Mouse (Mus musculus) adrenal gland, postnatal 4 days (tissue): Measurements from ENCODE around the gene Ppih. TPM values are rescaled to one million over a fixed set of nuclear protein-coding genes. Genes with fewer than 3 reads are reported as not detected.

Source experiments
- DNase-seq, 2 experiments: peaks; one replicate each; pipeline ENCODE4 v3.0.0; 2021 to 2022; ENCODE audit warnings: low spot score in 2 of 2, mixed read lengths in 2 of 2
- long read RNA-seq, 2 experiments: library from polyadenylated mRNA; stranded (forward); transcript quantifications; one replicate each; pipeline ENCODE4 v2.0.0; 2021
- total RNA-seq, 2 experiments: library from RNA; stranded (reverse); gene quantifications; 2 replicates each; pipeline ENCODE4 v1.2.3; 2021

Gene Ppih
- total RNA-seq = 10 to 100 TPM; 32.9 to 33.4 TPM
- long read RNA-seq, experiment 1, transcript Ppih-203 (10 exons, 800 nt) = minor isoform, 7 of 36 reads
- long read RNA-seq, experiment 1, transcript Ppih-205 (10 exons, 1,288 nt) = major isoform, 10 of 36 reads
- long read RNA-seq, experiment 1, partial matches to known transcripts = 11 of 36 reads
- long read RNA-seq, experiment 1, other reads (novel, unspliced or antisense) = 4 of 36 reads
- long read RNA-seq, experiment 2, transcript Ppih-205 (10 exons, 1,288 nt) = minor isoform, 8 of 26 reads
- long read RNA-seq, experiment 2, transcript Ppih-203 (10 exons, 800 nt) = major isoform, 9 of 26 reads
- long read RNA-seq, experiment 2, partial matches to known transcripts = 3 of 26 reads
- long read RNA-seq, experiment 2, other reads (novel, unspliced or antisense) = 3 of 26 reads

DNA sequence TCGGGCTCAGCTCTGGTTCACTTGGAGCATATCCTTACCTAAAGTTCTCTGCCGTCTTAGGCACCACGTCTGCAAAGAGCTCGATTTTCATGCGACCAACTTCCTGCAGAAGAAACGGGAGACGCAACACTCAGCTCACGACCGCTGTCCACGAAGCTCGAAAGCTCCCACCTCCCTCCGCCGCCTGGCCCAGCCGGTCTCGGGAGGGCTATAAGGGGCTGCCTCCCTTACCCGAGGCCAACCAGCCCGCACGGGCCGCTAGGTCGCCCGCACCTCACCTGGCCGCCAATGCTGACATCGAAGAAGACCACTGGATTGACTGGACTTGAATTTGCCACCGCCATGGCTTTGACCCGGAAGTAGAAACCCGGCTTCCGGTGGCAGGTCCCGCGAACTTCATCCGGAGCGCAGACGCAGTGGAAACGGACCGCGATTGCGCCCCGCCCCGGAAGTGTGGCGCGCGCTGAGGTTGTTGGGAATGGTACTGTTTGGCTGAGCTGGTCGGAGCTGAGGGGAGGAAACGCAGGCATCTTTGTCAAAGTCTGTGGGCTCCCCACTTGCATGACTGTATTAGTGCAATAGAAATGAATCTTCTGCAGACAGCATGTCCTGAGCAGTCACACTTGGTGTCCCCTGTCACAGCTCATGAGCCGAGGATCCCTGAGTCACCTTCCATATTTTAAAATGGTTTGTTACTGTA, at the start of gene Ppih:
Gene Ppih, minus strand, starts transcription at position 416 of the 700 bp plus-strand sequence.
- DNase-seq = peak; percentile 91 to 92

DNA sequence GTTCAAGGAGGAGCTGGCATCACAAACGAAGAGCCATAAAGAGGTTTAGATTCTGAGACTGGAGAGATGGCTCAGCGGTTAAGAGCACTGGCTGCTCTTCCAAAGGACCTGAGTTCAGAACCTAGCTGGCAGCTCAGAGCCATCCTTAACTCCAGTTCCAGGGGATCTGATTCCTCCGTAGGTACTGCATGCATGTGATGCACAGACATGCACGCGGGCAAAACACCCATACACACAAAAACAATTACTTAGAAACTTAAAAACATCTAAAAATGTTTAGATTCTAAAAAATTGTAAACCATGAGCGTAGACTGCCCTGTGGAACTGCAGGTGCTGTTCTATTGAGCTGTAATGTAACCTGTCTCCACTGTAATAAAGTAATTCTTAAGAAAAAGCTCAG, 49.1 kb upstream of the Ppih start:
- DNase-seq = no peak

DNA sequence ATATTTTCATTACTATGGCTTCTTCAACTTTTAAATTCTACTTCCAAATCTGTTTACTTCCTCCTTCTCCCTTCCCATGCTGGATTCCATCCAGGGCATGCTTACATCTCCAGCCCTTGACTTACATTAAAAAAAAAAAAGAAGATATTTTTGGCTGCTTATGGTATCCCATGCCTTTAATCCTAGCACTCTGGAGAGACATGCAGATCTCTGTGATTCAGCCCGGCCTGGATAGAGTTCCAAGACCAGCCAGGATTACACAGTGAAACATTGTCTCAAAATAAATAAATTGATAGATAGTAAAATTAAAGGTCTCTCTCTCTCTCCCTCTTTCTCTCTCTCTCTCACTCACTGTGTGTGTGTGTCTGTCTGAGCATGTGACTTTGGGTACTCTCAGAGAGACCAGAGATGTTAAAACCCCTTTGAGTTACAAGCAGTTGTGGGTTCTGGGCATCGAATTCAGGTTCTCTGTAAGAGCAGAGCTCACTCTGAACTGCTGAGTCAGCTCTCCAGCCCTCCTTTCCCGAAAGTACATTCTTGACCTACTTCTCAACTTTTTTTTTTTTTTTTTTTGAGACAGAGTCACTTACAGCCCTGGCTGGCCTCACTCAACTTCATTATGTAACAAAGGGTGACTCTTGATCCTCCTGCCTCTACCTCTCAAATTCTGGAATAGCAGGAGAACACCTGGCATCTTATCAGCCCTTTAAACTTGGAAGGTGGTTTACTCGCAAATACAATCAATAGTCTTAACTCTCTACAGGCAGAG, 46.6 kb upstream of the Ppih start:
- no peak for DNase-seq

DNA sequence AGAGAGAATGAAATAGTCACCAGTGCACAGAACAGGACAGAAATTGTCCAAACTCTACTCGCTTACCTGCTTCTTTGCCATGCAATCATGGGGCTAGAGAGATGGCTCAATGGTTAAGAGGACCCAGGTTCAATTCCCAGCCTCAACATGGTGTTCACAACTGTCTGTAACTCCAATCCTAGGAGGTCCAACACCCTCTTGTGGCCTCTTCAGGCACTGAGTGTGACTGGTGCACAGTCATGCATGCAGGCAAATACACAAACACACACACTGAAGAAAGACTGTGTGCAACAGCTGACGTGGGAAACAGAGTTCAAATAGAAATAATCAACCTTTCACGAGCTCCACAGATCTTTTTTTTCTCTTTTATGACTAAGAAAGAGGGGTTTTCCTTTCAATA, 41.9 kb upstream of the Ppih start:
- no peak for DNase-seq

DNA sequence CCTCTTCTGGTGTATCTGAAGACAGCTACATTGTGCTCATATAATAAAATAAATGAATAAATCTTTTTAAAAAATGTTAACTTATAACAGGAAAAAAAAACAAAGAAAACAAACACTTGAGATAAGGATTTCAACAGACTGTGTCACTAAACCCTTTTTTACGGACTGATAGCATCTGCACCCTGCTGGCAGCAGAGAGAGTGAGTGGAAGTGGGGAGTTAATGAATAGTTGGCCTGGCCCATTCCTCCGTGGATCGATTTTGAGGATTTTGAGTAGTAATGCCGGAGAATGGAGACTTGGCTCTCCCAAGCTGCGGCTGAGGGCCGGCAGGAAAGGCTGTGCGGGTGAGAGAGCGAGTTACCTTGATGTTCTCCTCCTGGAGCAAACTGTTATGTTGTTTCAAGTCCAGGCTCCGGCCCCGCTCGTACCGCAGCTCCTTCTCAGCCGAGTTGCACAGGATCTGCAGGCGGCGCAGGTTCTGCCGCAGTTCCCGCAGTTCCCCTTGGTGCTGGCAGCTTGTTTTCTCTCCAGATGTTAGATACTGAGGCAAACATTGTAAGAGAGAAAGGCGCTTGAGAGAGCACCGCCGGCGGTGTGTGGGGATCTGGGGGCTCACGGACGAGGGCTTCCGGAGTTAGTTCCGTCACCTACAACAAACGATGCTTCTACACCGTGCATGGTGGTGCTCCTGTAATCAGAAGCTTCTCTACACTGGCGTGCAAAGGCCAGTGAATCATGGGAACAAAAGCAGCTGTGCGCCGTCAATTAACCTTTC, 39.0 kb upstream of the Ppih start:
- DNase-seq = no peak

DNA sequence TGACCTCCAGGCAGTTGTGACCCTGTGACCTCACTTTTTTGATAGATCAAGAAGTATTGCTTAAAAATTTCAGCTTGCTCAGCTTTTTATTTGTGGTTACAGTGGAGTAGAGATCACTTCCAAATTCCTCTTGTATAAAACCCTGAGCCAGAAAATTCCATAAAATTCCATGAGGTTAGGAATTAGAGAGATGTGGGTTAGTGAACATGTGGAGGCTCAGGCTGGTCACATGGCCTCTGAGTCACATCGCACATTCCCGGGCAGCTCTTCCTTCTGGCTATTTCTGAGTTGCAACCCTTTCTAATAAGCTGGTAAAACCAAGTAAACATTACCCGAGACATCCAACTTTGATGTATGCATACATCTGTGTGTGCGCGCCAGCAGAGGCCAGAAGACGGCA, 25.2 kb upstream of the Ppih start:
- DNase-seq = no peak

DNA sequence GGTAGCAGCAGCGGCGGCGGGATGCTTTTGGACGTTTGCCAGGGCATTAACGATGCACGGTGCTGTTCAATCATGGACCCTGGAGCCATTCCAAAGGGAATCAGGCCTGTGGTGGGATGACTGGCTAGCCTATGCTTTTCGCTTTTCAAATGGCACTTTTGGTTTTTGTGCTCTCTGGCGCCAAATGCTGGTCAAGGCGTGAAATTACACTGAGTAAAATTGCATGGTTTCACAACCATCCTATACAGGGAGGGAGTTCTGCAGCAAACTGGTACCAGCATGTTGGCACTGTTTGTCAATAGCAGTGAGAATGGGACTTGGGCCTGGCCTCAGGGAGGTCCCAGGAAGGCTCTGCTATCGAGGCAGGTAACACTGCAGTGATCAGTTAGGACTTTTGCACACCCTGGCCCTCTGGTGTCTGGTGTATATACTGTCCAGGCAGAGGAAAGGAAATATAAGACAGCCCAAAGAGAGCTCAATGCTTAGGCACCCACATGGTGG, 18.6 kb upstream of the Ppih start:
- peak in 1 of 2 experiments; percentile 30 for DNase-seq

DNA sequence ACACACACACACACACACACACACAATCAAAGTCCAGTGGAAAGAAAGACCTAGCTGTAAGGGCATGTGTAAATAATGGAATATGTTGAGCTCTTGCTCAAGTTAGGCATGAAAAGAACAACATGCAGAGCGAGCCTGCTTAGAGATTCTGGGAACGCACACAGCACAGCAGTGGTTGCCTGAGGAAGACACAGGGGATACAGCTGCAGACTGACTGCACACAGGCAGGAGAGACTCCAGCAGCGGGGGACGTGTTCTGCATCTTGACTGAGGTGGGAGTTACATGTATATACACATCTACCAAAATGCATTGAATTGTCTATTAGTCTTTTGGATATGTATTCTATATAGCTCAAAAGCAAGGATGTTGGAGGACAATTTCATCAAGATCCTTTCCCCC, 18.1 kb upstream of the Ppih start:
- no peak for DNase-seq

DNA sequence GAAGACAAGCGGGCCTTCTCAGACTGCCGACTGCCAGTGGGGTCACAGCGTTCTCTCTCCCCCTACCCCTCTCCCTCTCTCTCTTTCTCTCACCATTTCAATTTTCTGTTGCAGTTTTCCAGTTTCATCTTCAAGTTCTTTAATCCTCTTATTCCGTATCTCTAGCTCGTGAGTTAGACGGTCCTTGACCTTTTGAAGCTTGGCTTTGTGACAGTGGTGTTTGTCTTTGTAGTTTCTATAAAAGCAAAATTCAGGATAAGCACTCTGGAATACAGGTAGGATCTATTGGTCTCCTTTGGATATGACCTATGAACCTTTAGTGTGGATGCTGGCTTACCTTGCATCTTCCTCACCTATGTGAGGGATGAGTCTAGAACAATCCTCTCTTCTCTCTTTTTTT, 13.1 kb upstream of the Ppih start:
- DNase-seq = no peak

DNA sequence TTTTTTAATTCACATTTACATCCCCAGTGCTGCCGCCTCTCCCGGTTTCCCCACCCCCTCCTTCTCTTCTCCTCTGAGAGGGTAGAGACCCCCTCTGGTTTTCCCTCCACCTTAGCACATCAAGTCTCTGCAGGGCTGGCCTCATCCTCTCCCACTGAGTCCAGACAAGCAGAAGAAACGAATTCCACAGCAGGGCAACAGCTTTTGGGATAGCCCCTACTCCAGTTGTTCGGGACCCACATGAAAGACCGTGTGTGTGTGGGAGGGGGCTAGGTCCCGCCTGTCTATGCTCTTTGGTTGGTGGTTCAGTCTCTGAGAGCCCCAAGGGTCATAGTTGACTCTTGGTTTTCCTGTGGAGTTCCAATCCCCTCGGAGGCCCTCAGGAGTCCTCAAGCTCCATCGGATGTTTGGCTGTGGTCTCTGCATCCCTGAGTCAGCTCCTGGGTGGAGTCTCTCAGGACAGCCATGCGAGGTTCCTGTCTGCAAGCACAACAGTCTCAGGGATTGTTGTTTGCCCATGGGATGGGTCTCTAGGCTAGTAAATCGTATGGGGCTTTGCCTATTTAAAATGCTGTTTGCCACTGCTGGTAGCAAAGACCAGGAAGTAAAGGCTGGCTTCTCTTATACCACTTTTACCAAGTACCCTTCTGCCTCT, 677 bp upstream of the Ppih start:
- DNase-seq = no peak

DNA sequence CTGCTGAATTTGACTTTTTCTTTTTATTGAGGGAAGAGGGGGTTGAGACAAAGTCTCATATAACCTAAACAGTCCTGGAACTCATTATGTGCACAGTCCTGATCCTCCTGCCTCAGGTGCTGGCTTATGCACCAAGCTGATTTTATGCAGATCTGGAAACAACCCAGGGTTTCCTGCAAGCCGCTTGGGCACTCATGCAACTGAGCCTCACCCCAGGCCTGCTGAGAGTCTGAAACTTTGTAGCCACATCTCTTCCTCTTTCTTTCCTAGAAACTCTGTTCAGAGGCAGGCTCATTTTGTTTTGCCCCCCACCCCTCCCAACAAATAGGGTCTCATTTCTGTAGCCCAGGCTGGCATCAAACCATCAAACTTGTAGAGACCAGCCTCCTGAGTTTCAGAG, 6.6 kb downstream of the Ppih start:
- no peak for DNase-seq

DNA sequence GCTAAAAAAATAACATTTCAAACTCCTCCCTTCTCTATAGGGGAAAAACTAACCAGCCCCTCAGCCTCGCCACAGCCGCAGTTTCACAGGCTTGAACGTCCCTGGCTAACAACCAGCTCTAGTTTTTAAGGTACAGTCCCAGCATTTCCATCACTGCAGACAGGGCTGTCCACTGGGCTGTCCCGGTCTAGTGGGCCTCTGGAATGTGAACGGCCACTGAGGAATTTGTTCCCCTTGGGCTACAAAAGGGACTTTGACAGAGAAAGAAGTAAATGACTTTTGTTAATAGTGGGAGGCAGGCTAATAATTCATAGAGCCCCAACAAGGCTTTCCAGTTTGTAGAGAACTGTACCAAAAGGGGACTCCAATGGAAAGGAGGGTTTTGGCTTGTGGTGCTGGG, 14.9 kb downstream of the Ppih start:
- DNase-seq = no peak

DNA sequence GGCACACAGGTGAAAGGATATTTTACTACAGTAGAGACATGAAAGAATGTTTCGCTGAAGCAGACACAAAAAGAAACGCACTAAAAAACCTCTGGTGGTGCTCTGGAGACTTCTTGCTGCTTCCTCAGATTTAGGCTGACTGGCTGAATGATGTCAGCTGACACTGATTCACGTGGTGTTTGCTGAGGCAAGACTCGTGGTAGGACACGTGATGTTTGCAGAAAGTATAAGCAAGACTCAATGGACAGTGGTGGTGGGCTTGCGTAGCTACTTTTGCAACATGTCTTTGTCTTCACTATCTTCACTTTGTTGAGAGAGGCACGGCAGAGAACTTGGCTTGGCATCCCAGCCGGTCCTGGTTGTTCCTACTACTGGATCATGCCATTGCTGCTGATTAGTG, 17.1 kb downstream of the Ppih start:
- DNase-seq = no peak

DNA sequence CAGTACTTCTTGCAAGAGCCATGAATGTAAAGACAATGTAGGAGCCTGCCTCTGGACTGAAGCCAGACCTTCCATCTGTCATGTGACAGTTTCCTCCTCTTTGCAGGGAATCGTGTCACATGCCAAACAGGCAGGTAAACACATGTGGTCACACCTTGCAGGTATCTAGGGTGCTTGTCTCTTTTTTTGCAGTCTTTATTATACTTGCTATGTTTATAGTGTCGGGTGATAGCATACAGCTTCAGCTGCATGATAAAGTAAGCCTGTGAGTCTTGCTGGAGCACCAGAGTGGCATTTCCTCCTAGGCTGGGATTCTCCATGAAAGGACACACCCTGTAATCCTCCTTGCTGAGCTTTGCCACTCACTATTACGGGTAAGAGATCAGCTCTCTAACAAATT, 18.6 kb downstream of the Ppih start:
- DNase-seq = no peak

DNA sequence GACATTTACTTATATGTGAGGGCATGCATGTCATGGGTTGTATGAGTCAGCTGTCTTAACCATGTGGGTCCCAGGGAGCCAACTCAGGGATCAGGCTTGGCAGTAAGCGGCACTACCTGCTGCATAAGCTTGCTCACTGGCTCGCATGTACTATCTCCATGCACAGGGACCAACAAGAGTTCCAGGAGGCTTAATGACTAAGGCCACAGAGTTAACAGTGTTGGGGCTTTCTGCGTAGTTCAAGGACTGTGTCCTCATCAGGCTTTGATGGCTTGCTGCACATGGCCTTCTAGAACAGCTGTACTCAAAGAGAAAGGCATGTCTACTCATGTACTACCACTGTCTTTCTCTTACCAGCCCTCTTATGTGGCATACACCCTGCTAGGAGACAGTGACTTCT, 19.6 kb downstream of the Ppih start:
- no peak for DNase-seq

DNA sequence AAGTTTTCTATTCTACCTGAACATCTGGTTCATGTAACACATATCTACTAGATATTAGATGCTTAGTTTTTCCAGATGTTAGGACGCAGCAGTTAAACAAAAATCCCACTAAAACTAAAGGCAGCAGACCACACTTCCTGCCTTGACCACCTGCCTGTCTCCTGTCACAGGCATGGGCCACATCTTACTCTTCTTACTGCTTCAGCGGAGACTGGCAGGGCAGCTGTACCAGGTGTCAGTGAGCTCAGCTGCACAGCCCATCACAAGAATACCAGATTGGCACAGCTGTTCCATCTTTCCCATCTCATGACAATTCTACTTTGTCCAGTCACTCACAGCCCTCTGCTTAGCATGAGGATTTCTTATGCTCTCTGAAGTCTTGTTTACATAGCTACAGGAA, 23.0 kb downstream of the Ppih start:
- DNase-seq = no peak

DNA sequence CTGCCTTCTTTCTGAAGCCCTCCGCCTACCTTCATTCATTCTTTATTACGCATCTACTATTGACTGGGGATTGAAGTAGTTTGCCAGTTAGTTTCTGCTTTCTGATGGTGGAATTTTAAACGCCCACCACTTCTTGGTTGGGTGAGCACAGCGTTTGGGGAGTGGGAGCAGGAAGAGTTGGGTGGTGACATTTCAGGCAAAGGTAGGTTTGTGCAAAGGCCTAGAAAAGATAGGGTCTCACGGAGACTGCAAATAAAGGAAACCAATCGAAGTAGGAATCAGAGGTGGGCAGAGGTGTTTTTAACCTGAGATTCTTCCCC, 25.3 kb downstream of the Ppih start:
- DNase-seq = no peak

DNA sequence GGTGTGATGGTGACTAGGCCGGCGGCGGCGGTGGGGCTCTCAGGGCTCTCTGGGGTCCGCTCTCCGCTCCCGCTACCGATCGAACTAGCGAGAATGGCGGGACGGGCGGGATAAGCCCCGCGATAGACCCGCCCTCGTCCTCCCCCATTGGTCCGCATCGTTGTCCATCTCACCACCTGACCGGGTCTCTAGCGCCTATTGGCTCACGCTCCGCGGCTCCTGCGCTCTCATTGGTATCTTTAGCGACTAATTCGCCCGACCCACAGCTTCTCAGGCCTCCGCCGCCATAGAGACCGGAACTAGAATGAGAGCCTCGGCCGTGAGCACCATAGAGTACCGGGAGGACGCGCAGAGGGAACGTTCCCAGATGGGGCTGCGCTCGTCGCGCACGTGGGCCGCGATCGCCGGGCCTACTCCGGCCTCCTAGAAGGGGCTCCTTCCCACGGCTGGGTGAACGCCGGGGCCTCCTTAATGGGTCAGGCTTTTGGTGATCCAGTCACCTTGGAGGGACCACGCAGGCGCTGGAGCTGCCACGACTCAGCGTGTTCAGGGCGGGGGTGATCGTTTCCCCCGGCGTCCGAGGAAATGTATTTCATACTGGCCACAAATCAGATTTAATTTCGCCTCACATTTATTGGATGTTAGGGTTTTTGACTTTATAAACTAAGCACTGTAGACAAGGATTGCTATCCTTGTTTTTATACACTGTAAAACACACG, 25.8 kb downstream of the Ppih start, which contains the start of gene Ybx1:
Gene Ybx1, minus strand, starts transcription at position 190 of the 719 bp plus-strand sequence.
- peak; percentile 98 to 100 for DNase-seq

DNA sequence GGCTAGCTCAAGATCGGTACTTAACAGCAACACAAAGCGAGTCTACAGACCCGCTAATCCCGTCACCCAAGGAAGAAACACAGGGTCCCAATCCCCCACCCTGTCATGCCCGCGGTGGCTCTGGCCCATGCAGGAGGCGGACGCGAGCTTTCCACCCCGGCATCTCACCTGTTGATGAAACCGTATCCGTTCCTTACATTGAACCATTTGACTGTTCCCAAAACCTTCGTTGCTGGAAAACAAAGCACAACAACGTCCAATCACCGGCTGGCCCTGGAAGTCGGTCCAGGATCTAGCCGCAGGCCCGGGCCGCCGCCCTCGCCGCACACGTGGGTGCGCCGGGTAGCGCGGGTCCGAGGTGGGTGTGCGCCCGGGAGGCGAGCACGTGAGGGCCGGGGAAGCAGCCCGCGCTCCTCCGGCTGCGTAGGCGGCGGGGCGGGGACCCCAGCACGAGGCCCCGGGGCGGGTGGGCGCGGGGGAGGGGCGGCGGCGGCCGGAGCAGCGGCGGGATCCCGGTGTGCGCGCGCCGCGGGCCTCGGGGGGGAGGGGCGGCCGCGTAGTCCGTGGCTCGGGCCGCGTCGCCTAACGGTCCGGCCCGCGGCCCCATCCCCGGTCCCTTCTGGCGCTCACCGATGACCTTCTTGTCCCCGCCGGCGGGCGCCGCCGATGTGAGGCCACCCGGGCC, 26.6 kb downstream of the Ppih start:
- DNase-seq = peak in 1 of 2 experiments; percentile 7
